Mouse (Mus musculus): ENCODE results near the gene Cfap20.
"Not testable (repeated sequence)": the region's sequence is repeated elsewhere in the genome, so short reads cannot be mapped to it uniquely, and the experiment has no call there.

Cfap20 gene

DNA sequence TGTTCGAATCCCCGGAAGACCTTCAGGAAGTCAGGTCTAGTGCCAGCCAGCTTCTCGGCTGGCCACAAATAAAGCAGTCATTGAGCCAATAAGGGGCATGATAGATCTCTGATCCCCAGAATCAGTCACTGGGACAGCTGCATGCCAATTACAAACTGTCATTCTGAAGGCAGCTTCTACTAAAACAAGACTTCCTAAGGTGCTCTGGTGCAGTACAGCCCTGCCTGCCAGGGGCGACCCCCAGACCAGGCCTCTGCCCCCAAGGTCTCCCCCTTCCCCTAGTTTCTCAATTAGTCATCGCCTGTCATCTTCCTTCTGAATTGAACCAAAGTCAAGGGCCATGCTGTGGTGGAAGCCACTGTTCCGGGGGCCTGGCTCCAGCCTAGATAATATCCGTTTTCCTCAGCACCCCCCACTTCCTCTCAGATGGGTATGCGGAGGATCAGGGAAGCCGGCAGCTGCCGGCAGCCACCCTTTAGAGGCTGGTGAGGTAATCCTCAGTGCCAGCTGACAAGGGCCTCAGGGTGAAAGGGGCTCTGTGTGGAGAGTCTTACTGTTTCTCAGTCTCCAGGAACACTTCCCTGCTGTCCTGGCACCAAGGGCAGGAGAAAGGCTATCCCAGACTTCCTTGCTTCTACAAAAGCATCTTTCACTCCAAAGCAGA, 23.2 kb downstream of the Cfap20 start:
- DNase-seq = no peak

DNA sequence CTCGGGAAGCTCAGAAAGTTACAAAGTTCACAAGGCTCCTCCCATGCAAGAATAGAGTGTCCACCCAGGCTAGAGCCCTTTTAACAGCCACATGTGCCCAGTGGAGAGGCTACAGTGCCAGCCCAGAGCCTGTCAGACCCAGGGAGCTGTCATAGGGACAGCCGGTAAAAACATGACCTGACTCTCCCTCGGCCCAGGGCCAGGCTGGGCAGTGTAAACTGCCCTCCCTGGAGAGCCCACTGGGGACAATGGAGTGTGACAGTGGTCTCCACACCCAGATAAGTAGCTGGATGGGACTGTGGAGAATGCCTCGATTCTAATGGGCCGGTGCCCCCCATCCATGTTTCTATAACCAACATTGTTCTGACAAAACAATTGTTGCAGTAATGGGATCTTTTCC, 25.2 kb downstream of the Cfap20 start:
- no peak for DNase-seq

DNA sequence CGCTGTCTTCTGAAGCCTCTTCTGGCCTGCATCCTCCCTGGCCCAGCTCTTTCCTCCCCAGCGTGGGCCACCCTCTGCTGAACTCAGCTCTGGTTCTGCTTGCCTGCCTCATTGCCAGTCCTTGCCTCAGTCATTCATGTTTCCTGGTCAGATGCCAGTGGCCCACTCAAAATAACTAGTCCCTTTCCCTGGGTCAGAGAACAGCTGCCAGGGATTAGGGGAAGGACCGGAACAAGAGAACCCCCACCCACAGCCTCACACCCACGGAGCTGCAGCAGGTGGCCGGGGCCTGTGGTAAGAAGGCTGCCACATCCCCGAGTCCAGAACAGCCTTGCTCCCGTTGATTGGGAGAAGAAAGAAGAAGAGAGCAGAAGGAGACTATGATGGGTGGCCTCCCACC, 33.6 kb downstream of the Cfap20 start:
- no peak for DNase-seq

DNA sequence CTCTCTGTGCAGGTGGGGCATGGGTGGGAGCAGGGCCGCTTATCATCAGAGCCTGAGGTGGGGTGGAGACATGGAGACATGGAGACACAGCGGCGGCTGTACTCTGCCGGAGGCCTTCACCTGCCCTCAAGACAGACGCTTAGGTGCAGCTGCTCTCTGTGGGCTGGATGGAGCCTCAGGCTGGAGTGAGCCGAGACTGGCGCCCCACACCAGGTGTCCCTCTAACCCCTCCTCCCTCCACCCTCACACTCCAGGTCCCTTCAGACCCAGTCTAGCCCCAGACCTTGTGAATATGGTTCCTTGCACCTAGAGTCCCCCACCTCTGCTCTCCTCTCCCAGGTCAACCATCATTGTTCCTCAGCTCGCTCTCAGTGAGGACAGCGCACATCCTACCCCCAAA, 35.5 kb downstream of the Cfap20 start:
- no peak for DNase-seq

DNA sequence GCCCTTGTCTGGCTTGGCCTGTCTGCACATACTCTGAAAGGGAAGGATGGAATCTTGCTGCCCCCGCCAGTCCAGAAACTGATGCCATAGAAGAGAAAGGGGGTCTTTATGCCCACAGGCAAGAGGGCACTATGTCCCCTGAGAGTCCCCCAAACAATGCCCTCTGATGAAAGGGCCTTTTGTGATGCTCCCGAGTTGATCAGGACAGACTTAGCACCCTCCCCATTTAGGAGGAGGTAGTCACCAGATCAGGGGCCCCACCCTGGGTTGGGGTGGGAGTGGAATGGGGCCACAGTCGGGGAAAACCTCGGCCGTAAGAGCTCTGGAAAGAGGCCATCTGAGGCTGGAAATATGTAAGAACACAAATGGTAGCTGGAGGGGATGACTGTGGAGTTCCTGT, 37.5 kb downstream of the Cfap20 start:
- no peak for DNase-seq

DNA sequence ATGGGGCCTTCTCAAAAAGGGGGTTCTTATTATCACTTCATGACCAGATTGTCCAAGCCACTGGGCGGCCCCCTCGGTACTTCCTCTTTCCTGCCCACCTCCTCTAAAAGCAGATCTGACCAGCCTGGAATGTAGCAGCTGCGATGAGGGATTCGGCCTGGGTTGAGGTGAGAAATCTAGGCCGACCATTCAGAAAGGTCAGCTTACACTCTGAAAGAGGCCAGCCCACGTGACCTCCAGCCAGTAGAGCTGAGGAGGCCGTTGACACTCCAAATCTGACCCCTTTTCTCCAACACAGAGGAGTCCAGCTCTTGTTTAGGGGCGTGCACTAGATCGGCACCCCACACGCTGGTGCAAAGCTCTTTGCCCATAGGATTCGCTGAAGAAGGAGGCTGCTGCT, 37.9 kb downstream of the Cfap20 start:
- DNase-seq = no peak

DNA sequence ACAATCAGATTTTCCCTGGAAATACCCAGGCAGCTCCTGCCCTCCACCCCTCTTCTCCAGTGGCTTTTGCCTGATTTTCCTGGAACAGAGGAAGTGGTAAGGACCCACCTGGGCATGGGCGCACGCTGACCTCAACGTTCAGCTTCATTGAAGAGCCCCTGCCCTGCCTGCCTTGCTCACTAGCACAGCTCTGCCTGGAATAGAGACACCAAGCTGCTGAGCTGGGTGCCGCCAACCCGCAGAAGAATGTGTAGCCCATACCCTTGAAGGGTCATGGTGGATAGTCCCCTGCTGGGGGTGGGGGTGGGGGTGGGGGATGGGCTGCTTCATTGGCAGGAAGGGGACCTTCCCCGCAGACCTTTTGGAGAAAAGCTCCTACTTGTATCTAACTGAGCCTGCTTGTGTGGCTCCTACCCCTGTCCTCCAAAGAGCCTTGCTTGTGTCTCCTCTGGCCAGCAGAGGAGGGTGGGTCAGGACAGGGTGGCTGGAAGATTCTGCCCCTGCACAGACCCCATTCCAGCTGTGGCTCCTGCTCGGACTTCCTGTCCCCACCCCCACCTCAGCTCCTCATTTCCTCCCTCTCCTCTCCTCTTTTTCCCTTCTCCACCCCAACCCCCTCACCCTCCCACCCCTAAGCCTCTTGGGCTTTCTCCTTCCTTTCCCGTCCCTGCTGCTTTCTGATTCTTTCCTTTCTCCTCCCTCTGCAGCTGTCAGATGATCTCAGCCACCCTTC, 39.3 kb downstream of the Cfap20 start:
- DNase-seq = no peak

DNA sequence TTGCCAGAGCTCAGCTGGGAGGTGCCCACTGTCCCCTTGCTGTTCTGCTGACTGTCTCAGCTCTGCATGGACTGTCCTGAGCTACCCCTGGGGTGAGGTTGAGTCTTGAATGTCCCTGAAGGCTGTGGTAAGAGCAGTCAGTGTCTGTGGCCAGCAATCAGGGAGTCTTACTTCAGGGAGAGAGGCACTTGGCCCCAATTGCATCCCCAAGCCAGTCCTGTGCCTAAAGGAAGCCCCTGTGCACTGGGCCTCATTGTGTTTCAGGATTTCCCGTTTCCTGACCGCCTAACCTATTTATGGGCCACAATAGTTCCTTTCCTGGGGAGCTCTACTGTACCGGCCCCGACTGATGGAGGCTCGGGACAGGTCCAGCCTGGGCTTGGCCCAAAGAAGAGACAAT, 42.1 kb downstream of the Cfap20 start:
- no peak for DNase-seq

DNA sequence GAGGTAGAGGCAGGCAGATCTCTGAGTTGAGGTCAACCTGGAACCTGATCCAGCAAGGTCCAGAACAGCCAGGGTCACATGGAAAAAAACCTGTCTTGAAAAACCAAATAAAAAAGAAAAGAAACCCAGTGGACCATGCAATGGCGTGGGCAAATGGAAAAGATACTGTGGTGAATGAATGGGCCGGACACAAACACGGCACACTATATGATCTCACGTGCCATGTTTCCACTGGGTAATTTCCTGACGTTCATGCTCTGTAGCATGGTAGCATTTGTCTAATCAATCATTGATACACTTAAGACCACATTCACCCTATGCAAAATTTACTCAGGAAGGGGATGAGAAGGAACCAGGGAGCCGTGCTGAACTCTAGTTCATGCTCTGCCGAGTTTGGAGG, 43.6 kb downstream of the Cfap20 start:
- DNase-seq = no peak

DNA sequence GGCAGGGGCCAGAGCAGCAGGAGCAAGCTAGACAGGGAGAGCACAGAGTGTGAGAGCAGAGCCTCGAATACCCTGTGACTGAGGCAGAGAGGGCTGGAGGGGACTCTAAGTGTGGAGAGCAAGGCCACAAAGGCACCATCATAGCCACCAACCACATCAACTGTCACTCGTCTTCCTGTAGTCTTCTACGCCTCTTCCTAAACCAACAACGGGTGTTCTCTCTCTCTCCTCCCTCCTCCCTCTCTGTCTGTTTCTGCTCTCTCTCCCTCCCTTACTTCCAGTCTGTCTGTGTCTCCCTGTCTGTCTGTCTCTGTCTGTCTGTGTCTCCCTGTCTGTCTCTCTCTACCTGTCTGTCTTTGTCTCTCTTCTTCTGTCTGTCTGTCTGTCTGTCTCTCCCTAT, 44.4 kb downstream of the Cfap20 start:
- DNase-seq = no peak

DNA sequence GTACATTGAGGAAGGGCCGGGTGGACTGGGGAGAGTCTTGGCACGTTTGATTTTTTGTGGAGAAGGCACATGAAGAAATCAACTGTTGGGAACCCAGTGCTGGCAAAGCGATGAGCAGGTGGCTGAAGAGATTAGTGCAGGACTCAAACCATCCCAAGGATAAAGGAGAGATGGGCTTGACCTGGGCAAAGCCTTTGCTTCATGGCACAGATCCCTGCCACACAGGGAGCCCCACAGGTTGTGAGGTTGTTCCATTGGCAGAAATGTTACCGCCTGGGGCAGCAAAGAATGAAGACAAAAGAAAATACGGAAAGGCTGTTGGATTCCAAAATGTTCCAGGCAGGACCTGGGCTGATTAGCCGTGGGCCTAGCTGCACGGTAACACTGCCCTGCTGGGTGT, 46.7 kb downstream of the Cfap20 start:
- no peak for DNase-seq

DNA sequence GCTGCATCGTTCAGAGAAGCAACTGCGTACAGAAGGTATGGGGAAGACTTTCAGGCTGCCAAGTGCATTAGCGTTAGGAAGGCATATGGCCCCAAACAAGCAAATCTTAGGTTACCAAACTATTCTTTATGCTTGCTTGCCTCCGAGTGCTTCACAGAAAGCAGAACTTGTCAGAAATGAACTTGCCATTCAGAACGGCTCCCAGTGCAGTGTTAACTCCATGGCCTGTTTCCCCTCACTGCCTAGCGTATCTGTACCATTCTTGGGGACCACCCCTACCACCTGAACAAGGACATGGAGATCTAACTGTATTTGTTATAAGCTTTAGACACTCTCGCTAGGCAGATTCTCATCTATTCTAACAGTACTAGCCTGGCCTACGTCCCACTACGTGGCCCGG, 47.4 kb downstream of the Cfap20 start:
- DNase-seq = no peak

DNA sequence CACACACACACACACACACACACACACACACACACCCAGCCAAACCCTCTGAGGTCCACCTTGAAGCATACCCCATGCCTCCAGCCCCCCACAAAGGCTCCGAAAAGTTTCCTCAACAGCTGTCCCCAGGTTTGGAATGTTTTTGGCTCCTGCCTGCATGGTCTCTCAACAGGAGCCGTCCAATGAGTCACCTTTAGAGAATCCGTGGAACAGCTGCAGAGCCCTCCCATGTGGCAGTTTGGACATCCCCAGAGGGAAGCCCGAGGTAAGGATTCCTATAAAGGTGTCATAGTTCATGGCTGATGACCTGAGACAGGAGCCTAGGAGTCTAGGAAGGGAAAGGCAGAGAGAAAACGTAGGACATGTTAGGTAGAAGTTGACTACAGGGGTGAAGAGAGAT, 48.6 kb downstream of the Cfap20 start:
- no peak for DNase-seq

DNA sequence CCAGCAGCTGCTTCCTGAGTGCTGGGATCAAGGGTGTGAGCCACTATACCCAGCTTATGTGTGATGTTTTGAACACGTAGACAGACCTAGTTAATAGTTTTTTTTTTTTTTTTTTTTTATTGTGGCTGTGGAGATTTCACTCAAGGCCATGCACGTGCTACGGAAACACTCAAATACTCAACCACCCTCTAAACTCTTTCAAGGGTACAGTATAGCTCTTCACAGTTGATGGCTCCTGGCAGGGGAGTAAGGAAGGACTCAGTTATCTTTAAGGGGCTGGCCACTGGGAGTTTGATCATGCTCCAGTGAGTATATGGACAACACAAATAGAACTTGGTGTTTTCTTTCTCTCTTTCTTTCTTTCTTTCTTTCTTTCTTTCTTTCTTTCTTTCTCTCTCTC, 50.2 kb downstream of the Cfap20 start:
- DNase-seq = no peak

DNA sequence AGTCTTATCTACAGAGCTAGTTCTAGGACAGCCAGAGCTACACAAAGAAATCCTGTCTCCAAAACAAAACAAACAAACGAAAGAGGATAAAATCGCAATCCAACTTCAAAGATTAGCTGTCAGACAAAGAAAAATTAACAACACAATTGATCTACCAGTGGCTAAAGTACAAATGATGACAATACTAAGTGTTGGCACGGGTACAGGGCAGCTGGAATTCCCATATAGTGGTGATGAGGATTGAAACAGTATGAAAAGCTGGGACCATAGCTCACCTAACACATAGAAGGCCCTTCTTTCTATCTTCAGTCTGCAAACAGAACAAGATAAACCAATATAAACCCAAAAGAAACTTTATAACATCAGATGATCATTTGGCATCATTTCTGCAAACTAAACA, 53.1 kb downstream of the Cfap20 start:
- DNase-seq = no peak

DNA sequence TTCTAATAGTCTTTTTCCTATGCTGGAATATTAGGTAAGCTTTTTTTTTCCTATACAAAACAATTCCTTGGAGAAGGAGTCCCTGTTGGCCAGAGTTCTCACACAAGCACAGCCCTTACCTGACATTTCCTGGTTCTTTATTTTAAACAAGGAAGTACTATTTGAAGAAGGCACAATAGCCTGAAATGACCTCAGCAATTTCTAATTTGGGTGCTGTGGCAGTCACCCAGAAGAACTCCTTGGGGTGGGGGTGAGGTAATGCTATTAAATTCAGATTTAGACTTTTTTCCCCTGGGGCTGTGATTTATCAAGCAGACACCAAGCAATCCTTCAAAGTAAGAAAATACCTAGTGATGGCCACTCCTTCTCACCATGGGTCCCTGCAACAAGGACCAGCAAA, 53.7 kb downstream of the Cfap20 start:
- no peak for DNase-seq

DNA sequence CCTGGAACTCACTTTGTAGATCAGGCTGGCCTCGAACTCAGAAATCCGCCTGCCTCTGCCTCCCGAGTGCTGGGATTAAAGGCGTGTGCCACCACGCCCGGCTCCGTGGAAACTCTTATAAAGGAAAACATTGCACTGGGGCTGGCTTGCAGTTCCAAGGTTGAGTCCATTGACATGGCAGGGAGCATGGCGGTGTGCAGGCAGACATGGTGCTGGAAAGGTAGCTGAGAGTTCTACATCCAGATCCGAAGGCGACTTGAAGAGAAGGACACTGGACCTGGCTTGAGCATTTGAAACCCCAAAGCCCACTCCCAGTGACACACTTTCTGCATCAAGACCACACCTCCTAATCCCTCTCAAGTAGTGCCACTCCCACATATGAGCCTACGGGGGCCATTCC, 55.7 kb downstream of the Cfap20 start:
- DNase-seq = not testable (repeated sequence)

DNA sequence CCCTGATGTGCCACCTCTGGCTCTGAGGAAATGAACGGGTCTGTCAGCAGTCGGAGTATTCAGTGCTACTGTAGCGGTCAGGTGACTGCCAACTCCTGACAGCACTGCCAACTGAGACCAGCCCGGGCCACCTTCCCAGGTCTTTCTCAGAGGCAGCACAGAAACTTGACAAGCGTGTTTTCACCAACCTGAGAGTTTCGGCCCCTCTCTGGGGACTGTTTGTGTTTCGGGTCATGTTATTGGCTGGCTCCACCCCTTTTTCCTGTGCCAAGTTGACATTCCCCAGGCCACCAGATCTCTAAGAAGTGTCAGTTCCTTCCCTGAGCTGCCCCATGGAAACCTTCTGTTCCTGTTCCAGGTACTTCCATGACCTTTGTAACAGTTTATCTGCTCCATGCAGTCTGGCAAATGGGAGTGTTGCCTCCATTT, 56.8 kb downstream of the Cfap20 start:
- no peak for DNase-seq

DNA sequence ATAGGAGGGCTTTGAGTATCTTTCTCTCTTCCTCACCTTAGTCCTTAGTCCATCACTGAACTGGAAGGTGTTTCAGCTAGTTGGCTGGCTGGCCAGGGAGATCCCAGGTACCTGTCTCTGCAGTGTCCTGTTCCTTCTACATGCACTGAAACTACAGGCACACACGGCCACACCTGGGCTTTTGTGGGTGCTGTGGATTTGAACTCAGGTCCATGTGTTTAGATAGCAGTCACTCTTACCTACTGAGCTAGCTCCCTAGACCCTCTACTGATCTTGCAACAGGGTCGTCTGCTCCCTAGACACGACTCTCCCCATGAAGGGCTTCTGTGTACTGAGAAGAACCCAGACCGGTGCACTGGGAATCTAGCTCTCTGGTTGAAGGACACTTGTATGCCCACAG, 57.6 kb downstream of the Cfap20 start:
- no peak for DNase-seq

DNA sequence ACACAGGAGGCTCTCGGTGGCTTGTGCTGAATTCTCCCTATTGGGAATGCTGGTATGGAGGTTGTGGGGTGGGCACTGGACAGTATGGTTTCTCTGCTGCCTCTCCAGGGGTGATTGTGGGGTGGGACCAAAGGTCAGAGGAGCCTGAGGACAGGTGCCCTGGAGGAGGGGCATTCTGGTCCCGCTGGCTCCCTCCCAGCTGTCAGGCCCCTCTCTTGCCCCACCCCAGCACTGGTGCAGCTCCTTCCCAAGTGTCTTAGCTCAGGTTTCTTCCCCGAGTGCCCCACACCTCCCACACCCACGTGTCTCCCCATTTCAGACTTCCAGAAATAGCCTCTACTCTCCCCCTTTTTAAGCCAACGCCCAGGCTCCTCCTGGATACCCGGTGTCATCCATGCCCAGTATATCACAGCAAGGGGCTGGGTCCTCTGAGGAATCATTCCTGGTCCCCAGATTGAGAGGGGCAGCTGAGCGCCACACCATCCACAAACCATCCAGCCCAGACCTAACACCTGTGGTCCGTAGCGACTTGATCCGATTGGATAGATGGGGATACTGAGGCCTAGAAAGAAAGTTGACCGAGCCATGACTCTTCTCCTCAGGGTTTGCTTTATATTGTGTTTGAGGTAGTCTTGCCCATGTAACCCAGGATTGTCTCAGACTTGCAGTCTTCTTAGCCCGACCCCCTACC, 58.2 kb downstream of the Cfap20 start:
- no peak for DNase-seq

DNA sequence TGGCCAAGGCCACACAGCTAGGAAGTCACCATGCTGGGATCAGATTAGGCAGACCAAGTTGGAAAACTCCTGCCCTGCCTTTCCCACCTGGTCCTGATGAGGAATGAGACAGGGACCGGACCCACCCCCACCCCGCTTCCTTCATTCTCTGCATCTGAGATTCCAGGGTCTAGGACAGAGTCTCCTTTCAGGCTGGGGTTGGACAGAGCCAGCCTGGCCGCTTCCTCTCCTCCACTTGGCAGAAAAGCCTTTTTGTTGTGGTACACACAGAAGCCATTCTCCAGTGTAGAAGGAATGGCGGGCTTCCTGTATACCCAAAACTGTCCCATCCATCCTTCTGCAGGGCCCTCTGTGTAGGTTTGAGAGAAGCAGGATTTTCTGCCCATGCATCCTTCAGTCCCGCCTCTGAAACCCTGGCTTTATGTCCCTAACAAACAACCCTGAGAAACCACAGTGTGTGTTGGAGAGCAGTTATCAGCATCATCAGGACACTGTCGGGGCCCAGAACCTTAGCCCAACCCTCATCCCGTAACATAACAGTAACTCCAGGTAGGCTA, 59.2 kb downstream of the Cfap20 start:
- DNase-seq = no peak

DNA sequence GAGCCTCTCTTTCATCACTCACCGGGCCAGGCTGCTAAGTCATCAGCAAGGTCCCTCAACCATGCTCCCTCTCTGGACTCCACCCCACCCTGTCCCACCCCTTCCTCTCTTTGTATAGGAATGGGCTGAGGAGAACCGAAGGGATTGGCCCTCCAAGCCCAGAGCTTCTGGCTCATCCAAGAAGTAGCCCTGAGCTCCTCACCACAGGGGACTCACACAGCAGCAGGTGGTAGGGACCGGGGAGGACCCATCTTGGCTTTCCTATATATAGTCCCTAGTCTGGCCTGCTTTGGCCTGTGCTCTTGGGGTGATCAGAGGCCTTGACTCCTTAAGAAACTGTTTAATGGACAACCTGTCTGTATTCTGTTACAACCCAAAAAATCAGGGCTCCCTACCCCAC, 60.2 kb downstream of the Cfap20 start:
- no peak for DNase-seq

DNA sequence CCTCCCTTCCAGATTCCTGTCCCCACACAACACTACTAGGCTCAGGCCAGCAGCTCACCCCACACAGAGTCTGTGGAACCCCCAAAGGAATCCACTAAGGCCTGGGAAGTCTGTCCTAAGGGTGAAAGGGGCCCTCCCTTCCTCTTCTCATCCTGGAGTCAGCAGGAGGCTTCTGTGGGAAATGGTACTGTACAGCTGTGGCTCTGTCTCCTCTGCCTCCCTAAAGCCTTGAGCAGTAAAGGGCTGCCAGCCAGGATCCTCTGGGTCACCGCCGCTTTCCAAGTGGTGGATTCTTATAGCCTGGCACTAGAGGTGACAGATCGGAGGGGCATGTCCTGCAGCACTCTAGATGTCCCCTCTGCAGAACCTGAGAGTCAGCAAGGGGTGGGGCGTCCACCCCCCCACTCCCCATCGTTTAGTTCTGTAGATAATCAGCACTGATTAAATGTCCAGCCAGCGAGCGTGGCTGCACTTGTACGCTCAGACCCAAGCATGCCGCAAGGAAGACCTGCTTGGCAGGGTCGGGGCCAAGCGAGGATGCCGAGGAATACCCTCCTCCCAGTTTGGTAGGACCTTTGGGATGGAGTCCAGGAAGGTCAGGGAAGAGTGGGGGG, 61.2 kb downstream of the Cfap20 start:
- DNase-seq = no peak

Data from spleen, adult 18-20 months (tissue).